Mouse (Mus musculus): ENCODE measurements around the gene Zdhhc24.
"Not testable (repeated sequence)": the region's sequence is repeated elsewhere in the genome, so short reads cannot be mapped to it uniquely, and the experiment has no call there.

Gene Zdhhc24

DNA sequence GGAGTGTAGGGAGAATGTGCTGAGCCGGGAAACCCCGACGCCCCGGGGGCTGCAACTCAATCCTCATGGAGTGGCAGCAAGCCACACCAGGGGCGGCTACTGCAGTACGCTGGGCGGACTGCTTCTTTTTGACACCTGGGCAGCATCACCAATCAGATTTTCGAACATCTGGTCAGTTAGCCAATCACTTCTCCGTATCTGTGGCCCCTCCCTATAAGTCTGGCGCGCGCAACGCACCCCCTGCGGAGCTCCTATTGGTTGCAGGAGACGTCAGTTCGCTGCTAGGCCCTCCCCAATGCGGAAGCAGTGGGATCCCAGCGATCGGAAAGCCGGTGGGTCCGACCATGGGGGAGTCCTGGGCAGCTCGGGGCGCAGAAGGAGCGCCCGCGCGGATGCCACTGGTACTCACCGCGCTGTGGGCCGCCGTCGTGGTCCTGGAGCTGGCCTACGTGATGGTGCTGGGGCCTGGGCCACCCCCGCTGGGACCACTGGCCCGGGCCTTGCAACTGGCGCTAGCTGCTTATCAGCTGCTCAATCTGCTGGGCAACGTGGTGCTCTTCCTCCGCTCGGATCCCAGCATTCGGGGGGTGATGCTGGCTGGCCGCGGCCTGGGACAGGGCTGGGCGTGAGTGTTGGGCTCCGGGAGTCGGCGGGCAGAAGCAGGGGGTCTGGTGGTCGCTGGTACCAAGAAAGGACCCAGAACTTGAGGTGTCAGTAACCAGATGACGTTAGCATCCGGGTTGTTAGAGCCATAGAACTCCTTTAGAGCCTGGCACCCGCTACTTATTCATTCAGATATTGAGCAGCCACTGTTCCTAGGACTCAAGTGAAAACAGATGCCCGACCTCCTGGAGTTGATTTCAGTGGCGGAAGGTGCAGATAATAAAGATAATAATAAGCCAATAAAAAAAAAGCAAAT lies at the start of gene Zdhhc24:
Gene Zdhhc24, plus strand, starts transcription at position 264 of the 919 bp plus-strand sequence.
- peak; percentile 96 for DNase-seq (ENCODE audit: low read depth, low spot score)

DNA sequence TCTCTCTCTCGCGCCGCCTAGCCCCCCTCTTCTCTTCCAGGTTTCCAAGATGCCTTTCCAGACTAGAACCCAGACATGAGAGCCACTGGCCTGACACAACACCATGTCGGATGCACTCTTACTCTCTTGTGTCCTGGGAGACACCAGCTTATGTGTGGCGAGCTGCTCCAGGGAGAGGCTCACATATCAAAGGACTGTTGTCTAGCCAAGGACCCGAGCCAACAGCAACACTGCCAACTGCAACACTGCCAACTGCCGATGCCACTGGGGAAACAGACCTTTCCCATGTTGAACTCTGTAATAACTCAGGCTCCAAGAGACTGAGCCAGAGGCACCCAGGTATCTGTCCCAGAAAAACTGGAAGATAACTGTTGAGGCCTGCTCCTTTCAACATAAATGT lies 49.3 kb upstream of the Zdhhc24 start:
- DNase-seq (ENCODE audit: low read depth, low spot score): no peak

DNA sequence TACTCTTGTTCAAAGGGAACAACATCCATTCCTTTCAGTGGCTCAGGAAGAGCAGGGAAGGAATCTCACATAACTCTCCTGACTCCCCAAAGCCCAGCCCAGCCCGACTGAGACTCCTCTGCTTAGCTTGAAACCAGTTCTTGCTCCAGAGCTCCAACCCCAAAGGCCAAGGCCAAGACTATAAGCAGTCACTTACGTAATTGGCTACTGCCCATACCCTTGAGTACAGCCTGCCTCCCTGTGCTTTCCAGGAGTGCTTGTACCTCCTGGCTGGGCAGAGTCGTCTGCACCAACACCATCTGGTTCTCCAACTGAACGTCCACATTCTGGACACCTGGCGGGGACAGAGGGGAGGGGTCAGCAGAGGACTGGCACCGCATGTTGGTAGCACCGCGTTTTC lies 44.5 kb upstream of the Zdhhc24 start:
- DNase-seq (ENCODE audit: low read depth, low spot score): no peak

DNA sequence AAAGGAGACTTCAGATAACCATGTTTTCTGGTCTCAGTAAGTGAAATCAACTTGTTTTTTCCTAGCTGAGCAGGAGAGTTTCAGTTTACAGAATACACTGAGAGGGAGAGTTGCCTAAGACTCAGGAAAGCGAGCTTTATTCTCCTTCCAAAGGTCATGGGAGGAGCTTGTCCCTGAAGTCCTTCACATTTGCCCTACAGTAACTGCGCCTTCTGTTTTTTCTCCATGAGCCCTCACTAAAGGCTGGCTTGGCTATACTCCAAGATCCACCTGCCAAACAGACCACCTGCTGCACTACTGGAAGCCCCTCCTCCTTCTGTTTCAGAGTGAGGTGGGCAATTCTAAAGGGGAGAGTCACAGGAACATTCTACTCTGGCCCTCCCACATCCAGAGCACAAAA lies 42.4 kb upstream of the Zdhhc24 start:
- no peak for DNase-seq (ENCODE audit: low read depth, low spot score)

DNA sequence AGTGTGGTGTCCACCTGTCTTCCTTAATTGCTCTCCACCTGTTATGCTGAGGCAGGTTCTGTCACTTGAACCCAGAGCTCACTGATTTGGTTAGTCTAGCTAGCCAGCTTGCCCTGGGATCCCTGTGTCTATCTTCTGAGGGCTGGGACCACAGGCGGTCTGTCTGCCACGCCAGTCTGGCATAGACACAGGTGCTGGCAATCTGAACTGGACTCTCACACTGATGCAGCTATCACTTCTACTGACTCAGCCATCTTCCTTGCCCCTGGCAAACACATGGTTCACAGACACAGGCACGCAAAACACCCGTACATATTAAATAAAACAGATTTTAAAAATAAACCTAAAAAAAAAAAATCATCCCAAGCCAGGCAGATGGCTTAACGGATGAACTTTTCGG lies 41.4 kb upstream of the Zdhhc24 start:
- DNase-seq (ENCODE audit: low read depth, low spot score): no peak

DNA sequence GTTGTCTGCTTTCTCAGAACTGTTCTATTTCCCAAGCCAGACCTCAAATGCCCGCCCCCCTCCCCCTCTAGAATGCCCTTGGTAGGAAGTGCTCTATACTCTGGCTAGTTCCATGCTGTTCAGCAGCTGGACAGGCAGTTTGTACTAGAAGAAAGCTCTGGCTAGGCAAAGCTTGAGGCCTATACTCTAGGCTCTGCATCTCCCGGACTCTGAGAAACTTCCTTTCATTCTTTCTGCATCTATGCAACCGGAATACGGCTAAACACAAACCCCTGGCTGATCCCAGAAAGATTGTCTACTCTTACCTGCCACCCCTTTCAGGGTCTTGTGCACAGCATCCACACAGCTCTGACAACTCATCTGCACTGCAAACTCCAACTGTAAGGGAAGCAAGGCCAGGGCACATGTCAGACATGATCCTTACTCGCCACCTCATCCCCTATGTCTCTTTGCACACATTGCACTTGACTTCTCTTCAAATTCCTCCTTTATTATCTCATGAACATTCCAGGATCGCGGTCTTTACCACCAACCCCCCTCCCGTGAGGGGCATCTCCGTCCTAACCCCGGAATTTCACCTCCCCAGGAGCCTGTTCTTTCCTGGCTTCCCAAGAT lies 39.8 kb upstream of the Zdhhc24 start:
- DNase-seq (ENCODE audit: low read depth, low spot score): no peak

DNA sequence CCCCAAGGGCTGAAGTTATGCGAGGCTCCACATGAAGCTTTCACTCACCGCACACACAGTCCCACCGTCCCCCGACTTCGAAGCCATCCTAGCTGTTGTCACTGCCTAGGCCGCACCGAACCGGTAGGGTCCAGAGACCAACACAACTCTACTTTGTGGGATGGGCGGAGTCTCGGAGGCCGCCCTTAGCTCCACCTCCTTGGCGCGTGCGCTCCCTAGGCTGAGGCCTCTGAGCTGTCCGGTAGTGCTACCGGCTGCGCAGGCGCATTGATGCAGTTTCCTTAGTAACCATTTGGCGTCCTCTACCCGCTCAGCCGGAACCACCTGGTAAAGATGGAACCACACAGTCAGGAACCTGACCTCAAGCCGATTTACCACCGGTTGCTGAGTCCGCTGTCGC lies 39.3 kb upstream of the Zdhhc24 start, which contains the start of the genes Ccs and Ccdc87:
Gene Ccs, minus strand, starts transcription at position 184 of the 400 bp plus-strand sequence.
Gene Ccdc87, plus strand, starts transcription at position 218 of the 400 bp plus-strand sequence.
- DNase-seq (ENCODE audit: low read depth, low spot score): peak; percentile 94

DNA sequence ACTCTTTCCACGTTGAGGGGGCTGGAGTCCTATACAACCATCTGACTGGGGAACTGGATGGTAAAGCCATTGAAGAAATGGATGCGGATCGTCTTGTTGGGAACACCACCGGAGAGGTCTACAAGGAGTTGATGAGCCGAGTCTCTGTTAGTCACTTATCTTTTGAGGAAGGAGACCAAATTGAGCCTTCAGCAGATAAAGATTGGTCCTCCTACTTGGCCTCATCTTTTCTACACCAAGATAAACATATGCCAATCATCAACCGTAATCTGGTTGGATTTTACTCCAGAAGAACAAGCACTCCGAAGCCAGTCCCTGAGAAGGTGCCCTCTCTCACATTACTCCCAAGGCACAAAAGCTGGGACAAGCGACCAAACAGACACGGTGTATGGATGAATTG lies 37.6 kb upstream of the Zdhhc24 start:
- no peak for DNase-seq (ENCODE audit: low read depth, low spot score)

DNA sequence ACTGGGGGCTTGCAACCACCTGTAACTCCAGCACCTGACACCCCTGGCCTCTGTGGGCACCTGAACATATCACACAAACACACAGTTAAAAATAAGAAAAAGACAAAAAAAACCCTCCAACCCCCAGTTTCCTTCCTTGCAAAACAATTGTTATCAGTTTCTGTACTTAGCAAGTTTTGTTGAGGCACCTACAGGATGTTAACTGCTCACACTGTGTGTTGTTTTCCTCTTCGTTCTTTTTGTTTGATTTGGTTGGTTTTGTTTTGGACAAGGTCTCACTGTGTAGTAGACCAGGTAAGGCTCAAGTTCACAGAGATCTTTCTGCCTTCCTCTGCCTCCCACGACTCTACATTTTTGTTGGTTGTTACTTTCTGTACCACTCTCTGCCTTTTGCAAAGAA lies 35.9 kb upstream of the Zdhhc24 start:
- DNase-seq (ENCODE audit: low read depth, low spot score): no peak

DNA sequence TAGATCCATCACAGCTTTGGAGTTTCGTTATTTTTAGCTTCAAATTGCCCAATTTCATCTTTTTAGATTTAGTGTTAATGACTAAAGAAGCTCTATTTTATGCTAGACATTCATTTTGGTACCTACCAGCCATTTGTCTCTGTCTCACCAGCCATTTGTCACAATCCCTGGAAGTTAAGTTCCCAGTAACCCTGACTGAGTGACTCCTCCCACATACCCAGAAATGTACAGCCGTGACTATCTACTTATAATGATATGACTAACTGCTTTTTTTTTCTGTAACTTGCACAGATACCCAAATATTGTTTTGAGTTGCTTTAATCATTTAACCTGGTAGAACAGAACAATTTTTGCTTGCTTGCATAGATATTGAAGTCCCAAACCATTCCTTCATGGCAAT lies 32.6 kb upstream of the Zdhhc24 start:
- no peak for DNase-seq (ENCODE audit: low read depth, low spot score)

DNA sequence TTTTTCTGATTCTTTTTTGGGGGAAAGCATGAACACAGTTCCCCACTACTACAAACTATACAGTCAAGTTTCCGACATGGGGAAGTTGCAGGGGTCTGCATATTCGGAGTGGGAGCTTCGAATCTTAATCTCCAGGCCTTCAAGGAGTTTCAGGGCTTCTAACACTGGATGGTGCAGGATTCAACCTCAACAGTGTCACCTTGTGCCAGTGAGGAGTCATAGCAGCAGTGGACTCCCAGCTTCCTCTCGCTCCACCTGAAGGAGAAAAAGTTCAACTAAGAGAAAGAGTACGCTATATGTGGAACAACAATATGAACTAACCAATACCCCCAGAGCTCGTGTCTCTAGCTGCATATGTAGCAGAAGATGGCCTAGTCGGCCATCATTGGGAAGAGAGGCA lies 31.0 kb upstream of the Zdhhc24 start:
- no peak for DNase-seq (ENCODE audit: low read depth, low spot score)

DNA sequence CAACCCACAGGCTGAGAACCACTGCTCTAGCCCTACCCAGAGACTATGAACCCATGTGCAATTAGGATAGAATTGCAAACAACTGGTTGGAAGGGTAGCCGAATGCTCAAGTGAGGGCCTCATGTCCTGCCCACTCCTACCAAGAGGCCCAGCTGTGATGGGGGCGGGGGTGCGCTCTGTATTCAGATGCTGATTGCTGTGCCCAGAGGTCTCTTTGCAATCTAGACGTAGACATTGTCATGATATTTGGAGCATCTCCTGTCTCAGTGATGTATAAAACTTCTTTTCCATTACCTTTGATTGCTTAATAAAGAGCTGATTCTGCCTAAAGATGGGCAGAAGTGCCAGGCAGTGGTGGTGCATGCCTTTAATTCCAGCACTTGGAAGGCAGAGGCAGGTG lies 28.7 kb upstream of the Zdhhc24 start:
- no peak for DNase-seq (ENCODE audit: low read depth, low spot score)

DNA sequence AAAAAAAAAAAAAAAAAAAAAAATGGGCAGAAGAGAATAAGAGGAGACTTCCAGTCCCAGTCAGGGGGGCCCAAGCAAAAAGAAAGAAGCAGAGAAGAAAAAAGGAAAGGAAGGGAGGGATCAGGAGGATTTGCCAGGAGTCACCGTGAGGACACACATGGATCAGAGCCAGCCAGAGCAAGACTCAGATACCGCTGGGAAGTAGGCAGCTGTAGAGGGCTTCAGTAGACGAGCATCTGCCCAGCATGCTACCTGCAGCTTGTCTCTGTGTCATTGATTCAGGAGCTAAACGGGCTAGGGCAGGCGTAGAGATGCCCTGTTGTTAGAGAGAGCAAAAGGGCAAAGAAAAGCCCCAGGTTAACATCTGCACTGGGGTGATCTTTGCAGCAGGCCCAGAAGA lies 28.2 kb upstream of the Zdhhc24 start:
- no peak for DNase-seq (ENCODE audit: low read depth, low spot score)

DNA sequence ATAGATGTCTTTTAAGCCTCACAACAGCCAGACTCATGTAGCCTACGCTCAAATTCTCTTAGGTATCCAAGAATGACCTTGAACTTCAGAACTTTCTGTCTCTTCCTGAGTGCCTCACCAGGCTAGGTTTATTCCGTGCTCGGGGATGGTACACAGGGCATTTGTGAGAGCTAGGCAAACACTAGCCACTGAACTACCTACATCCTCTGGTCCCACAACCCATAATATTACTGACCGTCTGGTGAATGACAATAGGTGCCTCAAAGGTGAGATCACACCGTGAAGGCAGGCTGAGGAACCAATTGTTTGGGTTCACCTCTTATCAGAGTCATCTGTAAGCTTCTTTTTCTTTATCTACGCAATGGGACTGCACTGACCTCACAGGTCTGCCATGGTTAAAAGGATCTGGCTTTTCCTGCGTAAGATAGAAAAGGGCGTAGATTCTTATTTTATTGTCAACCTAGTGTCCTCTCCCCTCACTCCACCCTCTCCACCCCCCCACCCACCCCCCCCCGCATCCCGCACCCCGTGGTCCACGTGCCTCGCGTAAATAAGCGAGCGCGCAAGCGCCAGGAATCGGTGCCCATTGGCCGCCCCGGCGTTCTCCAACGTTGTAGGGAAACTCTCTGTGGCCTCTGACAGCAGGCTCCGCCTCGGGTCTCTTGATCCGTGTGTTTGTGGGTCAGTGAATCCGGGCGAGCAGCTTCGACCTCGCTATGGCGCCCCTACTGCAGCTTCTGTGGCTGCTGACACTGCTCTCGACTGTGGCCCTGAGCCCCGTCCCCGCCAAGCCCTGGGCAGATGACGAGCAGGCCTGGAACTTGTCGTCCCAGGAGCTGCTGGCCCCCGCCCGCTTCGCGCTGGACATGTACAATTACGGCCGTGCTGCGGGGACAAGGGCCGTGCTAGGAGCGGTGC lies 23.7 kb upstream of the Zdhhc24 start, which contains the start of gene Ctsf:
Gene Ctsf, plus strand, starts transcription at position 579 of the 918 bp plus-strand sequence.
- peak; percentile 72 for DNase-seq (ENCODE audit: low read depth, low spot score)

DNA sequence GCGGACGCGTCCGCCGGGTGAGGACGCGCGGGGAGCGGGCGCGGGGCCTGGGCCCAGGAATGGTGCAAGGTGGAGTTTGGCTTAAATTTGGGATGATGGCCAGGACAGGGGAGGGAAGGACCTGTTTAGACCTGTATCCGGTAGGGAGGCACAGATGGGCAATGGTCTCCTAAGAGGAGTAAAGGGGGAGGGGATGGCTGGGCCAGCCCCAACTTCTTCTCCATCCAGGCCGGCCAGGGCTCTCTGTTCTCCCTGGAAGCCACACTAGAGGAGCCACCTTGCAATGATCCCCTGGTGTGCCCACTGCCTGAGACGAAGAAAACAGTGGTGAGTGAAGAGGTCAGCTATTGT lies 23.0 kb upstream of the Zdhhc24 start:
- no peak for DNase-seq (ENCODE audit: low read depth, low spot score)

DNA sequence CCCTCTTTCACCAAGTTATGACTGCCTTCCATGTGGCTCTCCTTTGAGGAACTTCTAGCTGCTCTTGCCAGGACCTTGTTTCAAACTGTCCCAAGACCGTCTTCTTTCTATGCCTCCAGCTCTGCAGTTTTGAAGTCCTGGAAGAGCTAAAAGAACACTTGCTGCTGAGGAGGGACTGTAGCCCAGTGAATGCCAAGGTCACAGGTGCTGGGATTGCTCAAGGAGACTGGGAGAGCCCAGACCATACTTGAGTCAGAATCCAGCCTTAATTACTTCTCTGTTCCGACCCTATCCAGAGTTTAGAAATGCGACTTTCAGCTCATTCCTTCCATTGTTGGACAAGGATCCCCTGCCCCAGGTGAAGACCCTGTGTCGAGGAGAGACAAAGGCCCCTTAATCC lies 22.5 kb upstream of the Zdhhc24 start:
- no peak for DNase-seq (ENCODE audit: low read depth, low spot score)

DNA sequence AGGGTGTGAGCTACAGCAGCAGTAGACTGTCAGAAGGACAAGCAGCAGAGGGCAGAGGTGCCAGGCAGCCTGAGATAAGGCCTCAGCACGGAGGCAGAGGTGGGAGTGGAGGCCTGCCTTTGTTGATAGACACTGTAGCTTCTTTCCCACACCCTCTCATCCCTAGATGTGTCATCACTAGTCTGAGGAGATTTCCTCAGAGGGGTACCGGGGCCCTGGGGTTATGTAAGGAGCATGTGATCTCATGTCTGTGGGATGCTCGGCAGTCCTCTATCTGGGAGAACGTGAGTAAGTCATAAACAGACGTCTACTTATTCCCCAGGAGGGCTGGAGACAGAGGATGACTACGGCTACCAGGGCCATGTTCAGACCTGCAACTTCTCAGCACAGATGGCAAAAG lies 19.4 kb upstream of the Zdhhc24 start:
- DNase-seq (ENCODE audit: low read depth, low spot score): no peak

DNA sequence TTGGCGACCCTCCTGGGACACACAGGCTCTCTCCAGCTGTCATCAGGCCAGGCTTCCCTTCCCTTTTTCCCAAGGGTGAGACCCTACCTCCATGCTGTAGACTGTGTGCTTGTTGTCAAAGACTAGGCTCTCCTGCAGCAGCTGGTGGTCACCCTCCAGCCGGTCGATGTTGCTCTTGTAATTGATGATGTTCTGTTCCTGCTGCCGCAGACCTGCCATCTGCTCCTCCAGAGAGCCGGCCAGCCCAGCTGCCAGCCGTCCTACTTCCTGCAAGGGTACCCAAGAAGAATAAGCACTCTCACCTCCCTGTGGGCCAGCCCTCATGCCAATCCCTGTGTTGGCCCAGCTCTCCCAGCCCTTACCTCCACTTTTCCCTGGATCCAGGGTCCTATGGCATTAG lies 15.4 kb upstream of the Zdhhc24 start:
- no peak for DNase-seq (ENCODE audit: low read depth, low spot score)

DNA sequence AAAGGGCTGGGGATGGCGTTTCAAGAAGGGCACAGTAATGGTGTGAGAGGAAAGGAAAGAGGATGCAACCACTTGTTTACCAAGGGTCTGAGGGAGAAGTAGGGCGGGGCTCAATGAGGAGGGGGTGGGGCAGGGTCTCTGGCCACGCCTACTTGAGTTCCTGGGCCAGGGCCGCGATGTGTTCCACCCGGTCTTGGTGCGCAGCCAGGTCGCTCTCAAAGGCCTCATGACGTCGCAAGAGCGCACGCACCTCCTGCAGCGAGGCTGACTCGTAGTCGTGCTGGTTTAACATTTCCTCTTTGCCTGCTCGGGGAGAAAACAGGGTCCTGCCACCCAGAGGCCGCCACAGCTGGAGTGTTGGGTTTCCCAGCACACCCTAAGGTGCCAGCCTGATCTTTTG lies 13.3 kb upstream of the Zdhhc24 start:
- DNase-seq (ENCODE audit: low read depth, low spot score): no peak

DNA sequence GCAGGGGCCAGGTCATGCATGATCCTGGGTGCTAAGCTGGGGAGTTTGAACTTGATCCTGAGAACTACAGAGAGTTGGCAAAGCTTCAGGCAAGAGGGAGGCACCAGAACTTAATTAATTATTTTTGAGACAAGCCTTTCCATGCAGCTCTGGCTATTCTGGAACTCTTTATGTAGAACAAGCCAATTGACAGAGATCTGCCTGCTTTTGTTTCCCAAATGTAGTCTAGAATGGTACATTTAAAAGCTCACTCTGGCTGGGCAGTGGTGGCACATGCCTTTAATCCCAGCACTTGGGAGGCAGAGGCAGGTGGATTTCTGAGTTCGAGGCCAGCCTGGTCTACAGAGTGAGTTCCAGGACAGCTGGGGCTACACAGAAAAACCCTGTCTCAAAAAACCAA lies 3.9 kb upstream of the Zdhhc24 start:
- not testable (repeated sequence) for DNase-seq (ENCODE audit: low read depth, low spot score)

DNA sequence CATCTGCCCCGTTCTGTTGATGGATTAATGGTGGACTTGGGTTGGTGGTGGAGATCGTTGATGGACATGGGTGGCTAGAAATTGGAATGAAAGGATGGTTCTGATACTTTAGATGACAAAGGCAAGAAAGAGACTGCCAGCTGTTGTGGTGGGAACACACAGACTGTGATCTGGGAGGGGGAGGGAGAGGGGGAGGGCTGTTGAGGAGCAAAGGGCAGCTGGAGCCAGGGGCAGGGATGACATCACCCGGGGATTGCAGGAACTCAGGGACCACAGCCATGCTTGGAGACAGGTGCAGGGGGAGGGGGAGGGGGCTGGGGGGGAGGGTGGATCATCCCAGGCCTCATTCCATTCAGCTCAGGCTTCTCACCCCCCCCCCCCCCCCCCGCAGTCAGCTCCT lies 2.2 kb upstream of the Zdhhc24 start:
- DNase-seq (ENCODE audit: low read depth, low spot score): no peak

DNA sequence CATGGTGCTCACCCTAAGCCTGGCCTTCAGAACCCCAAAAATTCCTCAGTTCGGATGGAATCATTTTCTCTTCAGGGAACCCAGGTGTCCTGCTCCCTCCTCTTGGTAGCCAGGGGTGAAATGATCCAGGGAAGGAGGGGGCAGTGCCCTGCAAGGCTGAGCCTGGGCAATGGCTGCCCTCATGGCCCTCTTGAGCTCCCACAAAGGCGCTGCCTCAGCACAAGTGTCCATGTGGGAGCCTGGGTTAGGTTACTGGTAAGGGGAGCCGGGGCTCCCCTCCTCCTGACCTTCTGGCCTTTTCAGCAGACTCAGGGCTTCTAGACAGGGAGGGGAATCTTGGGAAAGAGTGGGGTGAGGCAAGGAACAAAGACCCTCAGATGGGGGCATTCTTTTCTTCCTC lies 1.7 kb upstream of the Zdhhc24 start:
- DNase-seq (ENCODE audit: low read depth, low spot score): no peak
